Mouse (Mus musculus) brain, embryonic 14.5 days (tissue): Measurements from ENCODE around the gene Speer4f1. TPM values are rescaled to one million over a fixed set of nuclear protein-coding genes. Genes with fewer than 3 reads are reported as not detected.
"Not testable (repeated sequence)": the region's sequence is repeated elsewhere in the genome, so short reads cannot be mapped to it uniquely, and the experiment has no call there.

ENCODE experiments used
- DNase-seq: peaks from one replicate; pipeline ENCODE4 v3.0.0-alpha.2; 2011; ENCODE audit warnings: low read depth
- CTCF ChIP-seq: fragments of 200-500 bp; IDR thresholded peaks from 2 replicates; pipeline ENCODE4 v1.5.1; 2012; ENCODE audit warnings: inconsistent platforms, mild to moderate bottlenecking, moderate library complexity, borderline replicate concordance; ENCODE audit not compliant: insufficient read depth, insufficient read length; ENCODE audit errors: extremely low read depth
- POLR2A ChIP-seq: fragments of 200-500 bp; IDR thresholded peaks from 2 replicates; pipeline ENCODE4 v1.6.1; 2012; ENCODE audit warnings: mild to moderate bottlenecking, inconsistent platforms, borderline replicate concordance; ENCODE audit not compliant: poor library complexity, insufficient read depth, insufficient read length, severe bottlenecking; ENCODE audit errors: extremely low read depth
- polyA plus RNA-seq: library from polyadenylated mRNA; depleted of rRNA; stranded (reverse); fragments of >200 nt; gene quantifications from 2 replicates; pipeline ENCODE4 v1.2.3, GENCODE M21; 2012; rRNA removed

The Speer4f1 gene
- polyA plus RNA-seq: not detected in 2 replicates

DNA sequence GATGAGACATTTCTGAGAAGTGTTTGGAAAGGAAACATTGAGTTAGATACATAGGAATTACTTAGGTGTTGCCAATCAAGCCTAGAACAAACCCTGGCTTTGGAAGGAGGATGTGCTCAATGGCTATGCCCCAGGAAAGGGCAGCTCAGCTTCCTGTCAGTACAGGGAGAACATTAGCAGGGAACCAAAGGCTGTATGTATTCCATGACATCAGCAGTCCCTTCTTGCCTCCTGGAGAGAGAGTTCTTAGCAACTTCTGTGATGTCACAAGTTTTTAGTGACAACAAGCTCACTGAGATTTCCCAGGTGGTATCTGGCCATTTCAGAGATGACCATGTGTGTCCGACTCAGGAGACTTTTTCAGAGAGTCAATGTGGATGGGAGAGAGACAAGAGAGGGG is at the start of gene Speer4f1:
Gene Speer4f1, plus strand, starts transcription at position 301 of the 400 bp plus-strand sequence.
- DNase-seq: not testable (repeated sequence)

DNA sequence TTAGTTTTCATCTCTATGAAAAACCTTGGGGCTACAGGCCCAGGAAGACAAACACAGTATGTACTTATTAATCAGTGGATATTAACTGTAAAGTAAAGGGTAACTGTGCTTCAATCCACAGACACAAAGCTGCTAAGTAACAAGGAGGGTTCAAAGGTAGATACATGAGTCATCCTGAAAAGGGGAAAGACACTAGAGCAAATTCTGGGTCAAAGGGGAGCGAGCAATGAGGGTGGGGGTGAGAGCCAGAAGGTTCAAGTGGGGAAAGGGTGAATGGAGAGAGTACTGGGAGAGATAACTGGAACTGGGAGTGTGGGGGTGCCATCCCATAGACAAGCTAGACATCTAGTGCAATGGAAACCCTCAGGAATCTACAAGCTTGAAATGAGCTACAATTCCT is 49.0 kb upstream of the Speer4f1 start:
- no peak for DNase-seq
- TF ChIP-seq POLR2A (no peak), CTCF (no peak)

DNA sequence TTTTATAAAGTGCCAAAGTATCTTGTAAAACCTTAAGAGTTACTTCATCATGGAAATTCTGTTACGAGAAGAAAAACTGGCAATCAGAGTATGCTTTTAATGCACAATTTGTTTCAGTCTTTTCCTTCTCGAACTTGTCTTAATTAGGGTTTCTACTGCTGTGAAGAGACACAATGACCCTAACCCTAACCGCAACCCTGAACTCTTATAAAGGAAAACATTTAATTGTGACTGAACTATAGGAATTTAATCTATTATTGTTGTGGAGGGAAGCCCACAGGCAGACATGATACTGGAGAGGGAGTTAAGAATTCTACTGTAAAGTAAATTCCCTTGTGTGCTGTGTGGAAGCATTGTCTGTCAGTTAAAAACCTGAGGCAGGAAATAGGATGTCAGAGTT is 41.2 kb upstream of the Speer4f1 start:
- no peak for DNase-seq
- TF ChIP-seq CTCF (no peak), POLR2A (no peak)

DNA sequence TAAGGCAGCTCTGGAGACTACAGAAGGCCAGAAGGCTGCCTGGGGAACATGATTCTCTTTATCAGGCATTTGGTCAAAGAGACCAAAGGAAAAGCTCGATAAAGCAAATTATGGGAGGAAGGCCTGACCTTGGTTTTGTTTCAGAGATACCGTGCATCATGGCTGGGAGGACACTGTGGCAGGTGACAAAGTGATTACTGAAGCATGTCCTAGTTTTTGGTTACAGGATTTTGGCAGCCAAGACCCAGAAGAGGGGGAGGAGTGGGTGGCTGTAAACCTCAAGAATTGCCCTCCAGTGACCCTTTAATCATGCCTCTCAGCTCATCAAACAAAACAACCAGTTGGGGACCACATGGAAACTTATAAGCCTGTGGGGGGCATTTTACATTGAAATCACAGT is 39.7 kb upstream of the Speer4f1 start:
- TF ChIP-seq CTCF (no peak), POLR2A (no peak)
- no peak for DNase-seq

DNA sequence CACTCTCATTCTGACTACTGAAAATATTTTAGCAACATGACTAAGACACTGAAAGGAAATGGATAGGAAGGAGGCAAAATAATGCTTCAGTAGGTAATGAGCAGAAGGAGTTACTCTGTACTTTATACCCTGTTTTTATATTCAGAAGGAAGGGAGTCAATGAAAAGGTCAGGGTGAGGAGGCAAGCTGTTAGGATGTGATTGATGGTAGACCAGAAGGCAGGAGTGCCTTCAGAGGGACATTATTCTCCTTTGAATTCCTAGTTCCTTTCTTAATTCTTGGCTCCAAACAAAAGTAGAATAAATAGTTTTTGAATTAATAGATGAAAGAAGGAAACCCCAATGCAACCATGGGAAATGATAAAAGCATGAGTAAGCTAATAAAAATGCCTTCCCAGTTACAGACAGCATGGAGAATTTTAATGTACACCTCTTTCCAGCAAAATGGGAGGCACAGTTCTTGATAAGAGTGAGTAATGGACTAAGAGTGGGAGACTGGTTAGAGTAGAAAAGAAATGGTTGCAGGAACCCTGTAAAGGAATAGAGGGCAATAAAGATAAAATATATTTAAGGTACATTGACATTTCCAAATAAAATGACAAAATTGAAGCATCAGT is 36.3 kb upstream of the Speer4f1 start:
- no peak for TF ChIP-seq POLR2A
- no peak for TF ChIP-seq CTCF
- no peak for DNase-seq

DNA sequence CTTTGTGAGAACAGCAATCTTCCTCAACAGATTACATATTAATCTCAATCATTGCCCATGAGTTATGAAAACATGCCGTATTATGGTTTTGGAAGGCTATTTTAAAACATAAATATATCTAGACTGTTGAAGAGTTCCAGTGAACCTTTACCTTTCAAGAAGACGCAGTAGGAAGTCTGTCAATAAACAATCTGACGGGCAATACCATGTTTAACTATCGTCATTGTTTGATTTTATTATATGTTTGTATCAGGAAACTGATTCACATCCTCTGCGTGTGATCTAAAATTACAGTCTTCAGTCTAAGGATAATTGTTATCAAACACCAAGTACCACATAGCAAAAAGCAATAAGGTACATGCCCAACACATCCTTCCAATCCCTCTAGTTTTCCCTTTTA is 21.8 kb upstream of the Speer4f1 start:
- TF ChIP-seq POLR2A (no peak), CTCF (no peak)

DNA sequence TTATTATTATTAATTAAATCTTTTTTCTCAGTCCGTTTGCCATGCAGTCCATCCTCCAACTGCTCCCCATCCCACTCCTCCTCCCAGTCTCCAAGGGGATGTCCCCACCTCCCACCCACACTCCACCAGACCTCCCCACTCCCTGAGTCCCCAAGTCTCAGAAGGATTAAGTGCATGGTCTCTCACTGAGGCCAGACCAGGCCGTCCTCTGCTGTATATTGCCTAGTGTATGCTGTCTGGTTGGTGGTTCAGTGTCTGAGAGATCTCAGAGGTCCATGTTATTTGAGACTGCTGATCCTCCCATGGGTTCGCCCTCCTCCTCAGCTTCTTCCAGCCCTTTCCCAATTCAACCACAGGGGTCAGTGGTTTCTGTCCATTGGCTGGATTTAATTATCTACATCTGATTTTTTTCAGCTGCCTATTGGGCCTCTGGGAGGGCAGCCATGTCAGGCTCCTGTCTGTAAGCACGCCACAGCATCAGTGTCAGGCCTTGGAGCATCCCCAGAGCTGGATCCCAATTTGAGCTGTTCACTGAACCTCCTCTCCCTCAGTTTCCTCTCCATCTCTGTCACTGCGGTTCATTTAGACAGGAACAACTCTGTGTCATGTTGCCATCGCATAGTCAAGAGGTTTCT is 20.8 kb upstream of the Speer4f1 start:
- TF ChIP-seq CTCF: no peak
- no peak for TF ChIP-seq POLR2A
- no peak for DNase-seq

More for the DNA sequence above, 21.8 kb upstream of the Speer4f1 start:
- no peak for DNase-seq

DNA sequence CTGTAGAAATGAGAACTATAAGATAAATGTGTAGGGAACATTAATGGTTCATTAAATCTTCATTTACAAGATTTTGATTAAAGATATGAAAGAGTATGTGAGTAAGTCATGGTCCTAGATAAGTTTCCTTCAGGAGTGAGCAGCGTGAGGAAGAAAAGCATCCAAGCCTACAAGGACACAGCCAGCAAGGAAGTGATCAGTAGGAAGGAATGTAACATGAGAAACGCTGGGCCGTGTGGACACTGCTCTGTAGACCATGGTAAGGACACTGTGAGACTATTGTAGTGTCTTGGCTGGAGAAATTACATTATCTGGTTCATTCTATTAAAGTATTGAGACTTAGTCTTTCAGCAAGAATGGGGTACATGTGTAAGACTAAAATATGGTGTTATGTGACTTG is 19.2 kb upstream of the Speer4f1 start:
- TF ChIP-seq CTCF: no peak
- no peak for TF ChIP-seq POLR2A
- DNase-seq: no peak

DNA sequence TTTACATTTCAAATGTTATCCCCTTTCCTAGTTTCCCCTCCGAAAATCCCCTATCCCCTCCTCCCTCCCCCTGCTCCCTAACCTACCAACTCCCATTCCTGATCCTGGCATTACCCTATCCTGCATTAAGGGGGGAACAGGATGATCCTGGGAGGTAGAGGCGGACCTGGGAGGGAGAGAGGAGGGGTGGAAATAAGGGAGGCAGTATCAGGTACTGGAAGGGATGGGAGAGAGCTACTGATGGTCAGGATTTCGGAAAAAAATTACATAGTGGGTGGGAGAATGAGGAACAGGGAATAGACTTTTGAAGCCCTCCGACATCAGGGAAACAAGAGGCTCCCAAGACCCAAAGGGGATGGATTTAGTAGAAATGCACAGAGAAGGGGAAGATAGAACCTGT is 7.8 kb upstream of the Speer4f1 start:
- DNase-seq: not testable (repeated sequence)

DNA sequence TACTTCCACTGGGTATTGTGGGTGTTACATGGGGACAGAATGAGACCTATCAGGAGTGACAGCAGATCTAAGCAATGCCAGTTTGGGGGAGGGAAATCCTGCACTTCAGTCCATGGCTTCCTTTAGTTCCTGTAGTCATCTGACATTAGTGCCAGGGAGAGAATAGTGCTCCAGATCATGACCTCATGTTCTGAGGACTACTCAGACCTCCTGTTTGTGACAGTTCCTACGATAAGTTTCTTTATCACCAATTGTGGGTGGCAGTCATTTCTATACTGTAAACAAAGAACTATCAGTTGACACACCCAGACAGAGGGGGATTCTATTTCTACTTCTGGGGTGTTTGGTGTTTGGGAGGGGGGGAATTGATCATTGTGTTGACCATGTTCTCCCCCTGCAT is 578 bp downstream of the Speer4f1 start:
- no peak for DNase-seq
- TF ChIP-seq POLR2A (no peak), CTCF (no peak)

DNA sequence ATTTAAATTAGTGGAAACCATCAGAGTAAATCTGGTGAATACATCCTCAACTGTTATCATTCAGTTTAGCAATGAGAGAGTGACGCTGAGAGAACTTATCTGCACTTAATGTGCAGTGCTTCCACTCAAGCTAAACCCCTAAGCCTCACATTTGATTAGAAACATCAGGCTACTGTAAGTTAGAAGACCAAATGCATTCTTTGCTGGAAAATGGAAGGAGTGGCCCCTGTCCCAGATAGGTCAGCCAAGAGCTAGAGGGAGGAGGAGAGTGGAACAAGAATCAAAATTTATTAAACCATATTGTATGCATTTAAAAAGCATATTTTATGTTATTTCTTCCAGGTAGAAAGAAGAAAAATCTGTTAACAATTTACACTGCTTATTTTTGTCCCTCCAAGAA is 14.0 kb downstream of the Speer4f1 start:
- DNase-seq: no peak
- TF ChIP-seq CTCF (no peak), POLR2A (no peak)

DNA sequence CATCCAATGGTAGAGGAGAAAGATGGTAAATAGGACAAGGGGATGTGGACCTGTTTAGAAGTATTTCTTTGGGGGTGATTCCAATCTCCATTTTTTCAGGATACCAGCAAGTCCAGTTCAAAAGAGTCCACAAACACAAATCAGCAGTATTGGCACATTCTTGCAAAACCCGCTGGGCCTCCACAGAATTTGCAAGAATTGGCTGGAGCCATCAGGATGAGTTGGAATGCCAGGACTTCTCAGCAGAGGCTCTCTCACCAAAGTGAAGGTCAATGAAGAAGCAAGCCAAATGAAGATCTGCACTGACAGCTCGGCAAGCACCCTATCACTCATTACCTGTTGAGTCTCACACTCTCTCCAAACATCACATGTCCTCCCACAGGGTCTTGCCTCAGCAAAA is 19.7 kb downstream of the Speer4f1 start:
- TF ChIP-seq POLR2A: no peak
- no peak for TF ChIP-seq CTCF
- DNase-seq: no peak
